Mouse (Mus musculus) lung, embryonic 14.5 days (tissue): ENCODE measurements around the gene Crtap. TPM values are rescaled to one million over a fixed set of nuclear protein-coding genes. Genes with fewer than 3 reads are reported as not detected.
A peak's percentile ranks its signal among the peaks of the same experiment; 100 is the strongest.

Experiments used
- ATAC-seq: fragments of 200-750 bp; cut with Nextera tagmentation; 2 replicates; pipeline ENCODE4 v1.8.0; 2017; ENCODE audit warnings: mild to moderate bottlenecking, moderate TSS enrichment, moderate library complexity; ENCODE audit not compliant: insufficient read depth
- DNase-seq: peaks from one replicate; pipeline ENCODE4 v3.0.0-alpha.2; 2015
- H3K27ac ChIP-seq: fragments of 300-500 bp; sonication (generic); 2 replicates; pipeline ENCODE4 v1.5.1; 2014; ENCODE audit warnings: low read depth, mild to moderate bottlenecking, moderate library complexity
- H3K27me3 ChIP-seq: fragments of 300-500 bp; sonication (generic); 2 replicates; pipeline ENCODE4 v1.6.1; 2014; ENCODE audit warnings: low read length, control low read depth; ENCODE audit not compliant: insufficient read depth
- H3K36me3 ChIP-seq: fragments of 300-500 bp; sonication (generic); 2 replicates; pipeline ENCODE4 v1.6.1; 2014; ENCODE audit warnings: control low read depth; ENCODE audit not compliant: insufficient read depth
- H3K4me1 ChIP-seq: fragments of 300-500 bp; sonication (generic); 2 replicates; pipeline ENCODE4 v1.6.1; 2014; ENCODE audit warnings: antibody characterized with exemption, control low read depth; ENCODE audit not compliant: insufficient read depth
- H3K4me2 ChIP-seq: fragments of 300-500 bp; sonication (generic); 2 replicates; pipeline ENCODE4 v1.6.1; 2014; ENCODE audit warnings: mild to moderate bottlenecking
- H3K4me3 ChIP-seq: fragments of 300-500 bp; sonication (generic); 2 replicates; pipeline ENCODE4 v1.5.1; 2014; ENCODE audit warnings: low read depth, low read length
- H3K9ac ChIP-seq: fragments of 300-500 bp; sonication (generic); 2 replicates; pipeline ENCODE4 v1.6.1; 2014
- H3K9me3 ChIP-seq: fragments of 300-500 bp; sonication (generic); 2 replicates; pipeline ENCODE4 v1.6.1; 2016; ENCODE audit warnings: low read depth, low read length, control low read depth
- CTCF ChIP-seq: IDR thresholded peaks from 2 replicates; pipeline ENCODE4 v1.5.1; 2016; ENCODE audit warnings: antibody characterized with exemption, low read depth
- WGBS: fragments of 180-500 bp; shearing (Covaris S2); extraction: QIAGEN DNeasy Blood & Tissue Kit; methylation state at CpG from one replicate; pipeline ENCODE4 v1.1.7; 2014; 5-methylcytosine and 5-hydroxymethylcytosine counted together
- polyA plus RNA-seq: library from polyadenylated mRNA; unstranded; fragments of >200 nt; fragmentation: Nextera tagmentation; extraction: Ambion mirVana; gene quantifications from 2 replicates; pipeline ENCODE4 v1.2.1, GENCODE M21; 2014

Gene Crtap
- polyA plus RNA-seq, 1 experiment from 2014 or later = 156 TPM

GRCm38 (mm10) chr9:114411295-114411694 lies 20.8 kb upstream of the Crtap start:
- Histone ChIP-seq H3K27ac (no peak overlapping the region), H3K4me2 (no peak overlapping the region), H3K4me1 (no peaks in the 10 kb centered on the region), H3K9ac (no peak overlapping the region), H3K4me3 (no peak overlapping the region), H3K9me3 (no peaks in the 10 kb centered on the region), H3K27me3 (no peaks in the 10 kb centered on the region), H3K36me3 (peaks cover 38% of the 10 kb centered on the region; the same call in 1 of the 2 replicates)
- no peak for TF ChIP-seq CTCF
- WGBS = 93% methylated on average over 5 of the region's 5 CpGs
- ATAC-seq (no peak), DNase-seq (no peak)

DNA sequence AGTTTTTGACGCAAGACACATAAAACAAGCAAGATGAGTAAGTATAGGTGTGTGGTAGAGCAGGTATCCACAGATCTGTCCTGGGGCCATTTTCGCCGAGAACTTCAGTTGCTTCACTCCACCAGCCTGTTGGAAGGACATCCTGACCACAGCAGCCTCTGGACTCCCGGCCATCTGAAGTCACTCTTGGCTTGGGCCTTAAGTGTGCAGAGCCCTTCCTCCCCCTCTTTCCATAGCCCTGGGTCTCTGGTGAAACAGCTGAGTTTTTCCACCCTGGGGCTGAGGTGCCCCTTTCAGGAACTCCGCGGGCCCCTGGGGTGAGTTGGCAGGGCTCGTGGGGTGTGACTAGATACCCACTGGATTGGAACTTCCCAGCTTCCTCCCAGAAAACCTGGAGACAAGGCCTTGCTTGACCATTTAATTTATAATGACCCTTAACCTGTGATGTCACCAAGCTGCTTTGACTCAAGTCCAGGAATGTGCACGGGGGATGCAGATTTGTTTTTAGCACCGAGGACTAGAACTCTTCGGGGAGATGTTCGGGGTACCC lies 19.9 kb upstream of the Crtap start:
- Histone ChIP-seq H3K4me2 (no peak overlapping the region), H3K4me1 (no peaks in the 10 kb centered on the region), H3K27ac (no peak overlapping the region), H3K27me3 (no peaks in the 10 kb centered on the region), H3K36me3 (peaks cover 46% of the 10 kb centered on the region), H3K9me3 (no peaks in the 10 kb centered on the region), H3K9ac (no peak overlapping the region), H3K4me3 (no peak overlapping the region)
- ATAC-seq (no peak), DNase-seq (no peak)
- 91% methylated on average over 11 of the region's 11 CpGs for WGBS
- TF ChIP-seq CTCF = no peak

GRCm38 (mm10) chr9:114407676-114408075 lies 17.2 kb upstream of the Crtap start:
- Histone ChIP-seq H3K4me3 (no peak overlapping the region), H3K4me1 (no peaks in the 10 kb centered on the region), H3K27me3 (no peaks in the 10 kb centered on the region), H3K9ac (no peak overlapping the region), H3K9me3 (no peaks in the 10 kb centered on the region), H3K27ac (no peak overlapping the region), H3K4me2 (no peak overlapping the region), H3K36me3 (peaks cover 52% of the 10 kb centered on the region)
- TF ChIP-seq CTCF = no peak
- ATAC-seq = no peak
- no peak for DNase-seq
- 88% methylated on average over 2 of the region's 2 CpGs for WGBS

GRCm38 (mm10) chr9:114401685-114402080 lies 11.2 kb upstream of the Crtap start:
- DNase-seq (peak; percentile 73), ATAC-seq (0 out of 2 replicates have a peak, but pooled peaks have one; percentile 2)
- peak overlapping the region; percentile 83 for H3K9ac ChIP-seq
- peak; percentile 65 for TF ChIP-seq CTCF
- peaks cover 5% of the 10 kb centered on the region; the same call in 1 of the 2 replicates for H3K4me1 ChIP-seq
- H3K27ac ChIP-seq = peak overlapping the region; percentile 91
- H3K4me3 ChIP-seq = peak overlapping the region; percentile 83
- peaks cover 18% of the 10 kb centered on the region for H3K36me3 ChIP-seq
- no peaks in the 10 kb centered on the region for H3K27me3 ChIP-seq
- H3K9me3 ChIP-seq = no peaks in the 10 kb centered on the region
- WGBS = 2% methylated on average over 16 of the region's 16 CpGs
- H3K4me2 ChIP-seq = peak overlapping the region; percentile 85

DNA sequence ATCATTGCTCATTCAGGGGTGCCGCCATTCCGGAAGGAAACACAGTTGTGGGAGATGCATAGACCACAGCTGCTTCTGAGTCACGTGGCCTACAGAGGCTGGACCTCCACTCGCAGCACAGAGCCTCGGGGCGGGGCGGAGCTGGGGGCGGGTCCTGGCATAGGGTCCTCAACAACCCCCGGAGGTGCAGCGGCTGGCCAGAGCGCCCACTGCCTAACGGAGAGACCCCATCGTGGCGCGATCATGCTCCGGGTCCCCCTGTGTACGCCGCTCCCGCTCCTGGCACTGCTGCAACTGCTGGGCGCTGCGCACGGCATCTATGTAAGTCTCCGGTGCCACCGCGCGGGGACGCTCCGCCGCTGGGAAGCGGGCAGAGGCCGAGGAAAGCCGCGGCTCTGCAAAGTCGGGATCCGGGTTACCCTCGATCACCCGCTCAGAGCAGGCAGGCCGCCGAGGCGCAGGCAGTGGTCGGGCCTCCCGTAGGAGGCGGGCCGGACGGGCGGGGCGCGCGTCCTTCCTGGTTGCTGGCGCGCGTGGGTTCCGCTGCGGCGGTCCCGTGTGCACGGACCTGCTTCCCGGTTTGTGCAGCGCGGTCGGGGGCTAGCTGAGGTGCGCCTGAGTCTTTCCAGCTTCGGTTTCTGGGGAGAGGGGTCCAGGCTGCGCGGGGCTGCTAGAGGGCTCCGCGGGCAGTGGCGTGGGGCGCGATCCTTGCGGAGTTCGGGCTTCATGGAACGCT lies 10.6 kb upstream of the Crtap start, which contains the start of the genes Glb1 and Tmppe:
Gene Glb1 (plus strand): TSS at position 128 of the 736 bp plus-strand sequence.
Gene Tmppe (plus strand): TSS at position 157 of the 736 bp plus-strand sequence.
- WGBS = under 1% methylated on average over 73 of the region's 73 CpGs
- Histone ChIP-seq H3K27ac (peak within 1 kb of the TSS; percentile 91), H3K9ac (peak within 1 kb of the TSS; percentile 83), H3K4me3 (peak within 1 kb of the TSS; percentile 83), H3K4me1 (peaks cover 5% of the 10 kb centered on the region; the same call in 1 of the 2 replicates), H3K27me3 (no peaks in the 10 kb centered on the region), H3K9me3 (no peaks in the 10 kb centered on the region), H3K36me3 (peaks cover 13% of the 10 kb centered on the region), H3K4me2 (peak within 1 kb of the TSS; percentile 85)
- TF ChIP-seq CTCF = peak; percentile 56
- peak; percentile 99 for ATAC-seq
- DNase-seq = peak; percentile 92

- TF ChIP-seq CTCF = no peak
- Histone ChIP-seq H3K27ac (peak overlapping the region; percentile 91), H3K4me2 (peak overlapping the region; percentile 85), H3K4me3 (peak overlapping the region; percentile 83), H3K4me1 (peaks cover 5% of the 10 kb centered on the region; the same call in 1 of the 2 replicates), H3K9me3 (no peaks in the 10 kb centered on the region), H3K27me3 (no peaks in the 10 kb centered on the region), H3K36me3 (peaks cover 8% of the 10 kb centered on the region), H3K9ac (peak overlapping the region; percentile 83)
- DNase-seq = no peak
- ATAC-seq = no peak
- WGBS = 19% methylated on average over 5 of the region's 5 CpGs
These were observed 10.1 kb upstream of the Crtap start for GRCm38 (mm10) chr9:114400588-114400948.

DNA sequence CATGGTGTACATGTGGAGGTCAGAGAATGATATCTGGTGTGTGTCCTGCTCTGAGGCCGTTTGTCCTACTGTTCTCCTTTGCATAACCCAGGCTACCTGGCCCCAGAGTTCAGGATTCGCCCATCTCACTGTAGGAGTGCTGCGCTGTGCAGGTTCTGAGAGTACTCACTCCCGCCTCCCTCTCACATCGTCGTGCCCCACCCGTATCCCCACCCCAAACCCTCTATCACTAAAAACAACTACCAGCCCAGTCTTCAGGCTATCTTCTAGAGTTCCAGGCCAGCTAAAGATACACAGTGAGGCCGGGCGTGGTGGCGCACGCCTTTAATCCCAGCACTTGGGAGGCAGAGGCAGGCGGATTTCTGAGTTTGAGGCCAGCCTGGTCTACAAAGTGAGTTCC lies 9.2 kb upstream of the Crtap start:
- H3K4me1 ChIP-seq = peaks cover 5% of the 10 kb centered on the region; the same call in 1 of the 2 replicates
- DNase-seq (no peak), ATAC-seq (no peak)
- no peak overlapping the region for H3K27ac ChIP-seq
- H3K9me3 ChIP-seq = no peaks in the 10 kb centered on the region
- no peak overlapping the region for H3K4me3 ChIP-seq
- no peak overlapping the region for H3K4me2 ChIP-seq
- H3K9ac ChIP-seq = no peak overlapping the region
- no peak for TF ChIP-seq CTCF
- H3K36me3 ChIP-seq = no peaks in the 10 kb centered on the region
- H3K27me3 ChIP-seq = no peaks in the 10 kb centered on the region
- 95% methylated on average over 12 of the region's 12 CpGs for WGBS
